Comparison of ENCODE assay signal across 9 mouse cellular contexts in genomic region chr5:125532545-125533224, GRCm38 (mm10). TPM values are rescaled to one million over a fixed set of nuclear protein-coding genes. Genes with fewer than 3 reads are reported as not detected.
A peak's percentile ranks its signal among the peaks of the same experiment; 100 is the strongest.
DNase-seq lines count a peak whose midpoint lies in the region; ATAC-seq and TF ChIP-seq lines count a peak whose summit lies in the region.
"Had no signal": no experiment of that assay in that cellular context is flagged by ENCODE, and none has a peak within 500 bp of the region (broad histone marks: within the 10 kb centered on the region; RNA-seq: fewer than 3 reads in every experiment).

No protein-coding gene starts in this region.

- 4% methylated on average over 64 of the region's 64 CpGs for WGBS in heart, embryonic 12.5 days
- under 1% methylated on average over 33 of the region's 64 CpGs for WGBS in forebrain, embryonic 16.5 days
- WGBS in liver, postnatal 0 days (ENCODE audit: insufficient replicate concordance): 1% methylated on average over 43 of the region's 64 CpGs

- no peak for TF ChIP-seq CTCF in E14TG2a.4 (conservative IDR thresholded peaks at IDR 0.05; ENCODE audit: low read length)
- no peak for TF ChIP-seq CTCF in liver, postnatal 0 days (IDR thresholded peaks at IDR 0.05; ENCODE audit: low read depth)

- no peaks in the 10 kb centered on the region for H3K9me3 ChIP-seq in heart, embryonic 12.5 days (replicated peaks)
- H3K9me3 ChIP-seq in E14TG2a.4 (ENCODE audit: low read length): no peaks in the 10 kb centered on the region
- H3K9me3 ChIP-seq in forebrain, embryonic 16.5 days (ENCODE audit: control insufficient read depth, low read length): no peaks in the 10 kb centered on the region
- H3K9me3 ChIP-seq in liver, postnatal 0 days (ENCODE audit: low read length): no peaks in the 10 kb centered on the region

- TF ChIP-seq EP300 in liver, postnatal 0 days (IDR thresholded peaks at IDR 0.05; ENCODE audit: low read depth): no peak

- H3K36me3 ChIP-seq in heart, embryonic 12.5 days: no peaks in the 10 kb centered on the region
- no peaks in the 10 kb centered on the region for H3K36me3 ChIP-seq in E14TG2a.4 (ENCODE audit: insufficient read depth, low read length)
- H3K36me3 ChIP-seq in forebrain, embryonic 16.5 days (ENCODE audit: control insufficient read depth, insufficient read depth): no peaks in the 10 kb centered on the region
- H3K36me3 ChIP-seq in liver, postnatal 0 days (replicated peaks; ENCODE audit: insufficient read depth, low read length): no peaks in the 10 kb centered on the region

- ATAC-seq in heart, embryonic 12.5 days (ENCODE audit: insufficient number of reproducible peaks, low FRiP score): peak; percentile 3; the same call in 1 of the 2 replicates
- ATAC-seq in forebrain, embryonic 16.5 days: peak; percentile 57; the same call in 1 of the 2 replicates
- ATAC-seq in liver, postnatal 0 days: no peak
- ATAC-seq: CD4-positive, CD25-positive, alpha-beta regulatory T cell, adult 4 months had no signal

- peak overlapping the region; percentile 62 for H3K4me3 ChIP-seq in heart, embryonic 12.5 days
- H3K4me3 ChIP-seq in E14TG2a.4 (replicated peaks; ENCODE audit: low read length): peak overlapping the region; percentile 82
- peak overlapping the region; percentile 65 for H3K4me3 ChIP-seq in forebrain, embryonic 16.5 days (replicated peaks; ENCODE audit: low read length)
- no peak overlapping the region for H3K4me3 ChIP-seq in liver, postnatal 0 days (ENCODE audit: low read depth, low read length)

- peak overlapping the region; percentile 95 for H3K4me2 ChIP-seq in heart, embryonic 12.5 days
- peak overlapping the region; percentile 93 for H3K4me2 ChIP-seq in forebrain, embryonic 16.5 days (ENCODE audit: low read length)
- H3K4me2 ChIP-seq in liver, postnatal 0 days (ENCODE audit: low read depth, low read length): peak overlapping the region; percentile 22; the same call in 1 of the 2 replicates

- peaks cover 93% of the 10 kb centered on the region for H3K27me3 ChIP-seq in heart, embryonic 12.5 days (replicated peaks)
- H3K27me3 ChIP-seq in E14TG2a.4 (ENCODE audit: insufficient read depth, low read length): peaks cover 89% of the 10 kb centered on the region
- H3K27me3 ChIP-seq in forebrain, embryonic 16.5 days (replicated peaks; ENCODE audit: control insufficient read depth, insufficient read depth, low read length): peaks cover 4% of the 10 kb centered on the region; the same call in 1 of the 2 replicates
- peaks cover 67% of the 10 kb centered on the region for H3K27me3 ChIP-seq in liver, postnatal 0 days (ENCODE audit: insufficient read depth, low read length)

- peak overlapping the region; percentile 57 for H3K9ac ChIP-seq in heart, embryonic 12.5 days
- H3K9ac ChIP-seq in forebrain, embryonic 16.5 days (replicated peaks; ENCODE audit: low read depth, low read length): peak overlapping the region; percentile 77
- no peak overlapping the region for H3K9ac ChIP-seq in liver, postnatal 0 days (replicated peaks)

- no peak for DNase-seq in heart, postnatal 25 days (ENCODE audit: low spot score)
- no peak for DNase-seq in liver, postnatal 0 days
- no peak for DNase-seq in adrenal gland, postnatal 25 days
- no peak for DNase-seq in spleen, adult 12 weeks (ENCODE audit: low spot score)
- no peak for DNase-seq in right cerebral cortex, postnatal 36 days (ENCODE audit: low spot score in 2 of 2)

- no peak overlapping the region for H3K27ac ChIP-seq in heart, embryonic 12.5 days (ENCODE audit: poor library complexity, severe bottlenecking)
- H3K27ac ChIP-seq in forebrain, embryonic 16.5 days (ENCODE audit: low read length): peak overlapping the region; percentile 62
- no peak overlapping the region for H3K27ac ChIP-seq in liver, postnatal 0 days (ENCODE audit: low read depth)

- intact Hi-C loops in heart, postnatal 25 days (cut with DNase I): loop anchor here (5.0 kb wide), 3 partner anchors 430 to 1200 kb away; no protein-coding TSS in a partner anchor

- peaks cover 14% of the 10 kb centered on the region for H3K4me1 ChIP-seq in heart, embryonic 12.5 days (replicated peaks)
- peaks cover 61% of the 10 kb centered on the region for H3K4me1 ChIP-seq in E14TG2a.4 (replicated peaks; ENCODE audit: low read depth, low read length)
- H3K4me1 ChIP-seq in forebrain, embryonic 16.5 days (replicated peaks; ENCODE audit: control insufficient read depth, insufficient read depth, low read length): peaks cover 32% of the 10 kb centered on the region
- H3K4me1 ChIP-seq in liver, postnatal 0 days (ENCODE audit: insufficient read depth): no peaks in the 10 kb centered on the region; the same call in 1 of the 2 replicates

RNA-seq across cellular contexts. Expression of gene Tmem132b, which starts 1.1 kb away (rescaled TPM):
- not detected in 2 replicates for polyA plus RNA-seq in heart, embryonic 12.5 days (2016; fragmentation: Nextera tagmentation; extraction: Ambion mirVana)
- total RNA-seq in heart, postnatal 25 days (2021): not detected
- 8.4 and 9.1 TPM in 2 replicates for polyA plus RNA-seq in forebrain, embryonic 16.5 days (2015; fragmentation: Nextera tagmentation; extraction: Ambion mirVana)
- not detected in 2 replicates for polyA plus RNA-seq in liver, postnatal 0 days (2015; fragmentation: Nextera tagmentation; extraction: Ambion mirVana)
- 0.90 and 2.1 TPM in 2 replicates for total RNA-seq in adrenal gland, postnatal 25 days (2021)

RNA-seq across cellular contexts. Expression of gene Aacs, which starts 57.1 kb away (rescaled TPM):
- polyA plus RNA-seq in heart, embryonic 12.5 days (2016; fragmentation: Nextera tagmentation; extraction: Ambion mirVana): 16.1 and 17.2 TPM in 2 replicates
- 1 to 10 TPM; 3.0 to 4.1 TPM for total RNA-seq in heart, postnatal 25 days (2021)
- 96.0 and 98.9 TPM in 2 replicates for polyA plus RNA-seq in forebrain, embryonic 16.5 days (2015; fragmentation: Nextera tagmentation; extraction: Ambion mirVana)
- 3.8 and 4.6 TPM in 2 replicates for polyA plus RNA-seq in liver, postnatal 0 days (2015; fragmentation: Nextera tagmentation; extraction: Ambion mirVana)
- 88.5 and 93.5 TPM in 2 replicates for total RNA-seq in adrenal gland, postnatal 25 days (2021)

Comparison
In these comparisons a context has a peak if more than half of its experiments do, and no peak if none do; other contexts are left out.
1. H3K4me2 ChIP-seq: peak in every context shown above with its lines; median percentile 95 in heart, embryonic 12.5 days; 93 in forebrain, embryonic 16.5 days; 22 in liver, postnatal 0 days.